Mouse (Mus musculus): ENCODE measurements at regions not wholly inside any gene's neighbourhood (a gene's known extent, or its start where the extent isn't known, plus 50 kb on each side); places are given as distances from the start of the nearest gene placed in this dataset.
"Not testable (repeated sequence)": the region's sequence is repeated elsewhere in the genome, so short reads cannot be mapped to it uniquely, and the experiment has no call there.

- Histone ChIP-seq H3K36me3 (replicated peaks; ENCODE audit: control insufficient read depth, insufficient read depth, low read depth, low read length) (no peaks in the 10 kb centered on the region), H3K4me2 (ENCODE audit: low read depth, low read length) (no peak overlapping the region), H3K27ac (replicated peaks; ENCODE audit: low read depth, low read length) (no peak overlapping the region), H3K27me3 (ENCODE audit: control insufficient read depth, insufficient read depth, low read length) (no peaks in the 10 kb centered on the region), H3K4me3 (ENCODE audit: low read depth, low read length) (no peak overlapping the region), H3K4me1 (ENCODE audit: control insufficient read depth, insufficient read depth, low read length) (no peaks in the 10 kb centered on the region), H3K9me3 (replicated peaks; ENCODE audit: control insufficient read depth, low read length) (peaks cover 2% of the 10 kb centered on the region), H3K9ac (replicated peaks; ENCODE audit: low read length) (no peak overlapping the region)
- WGBS: 89% methylated on average over 2 of the region's 2 CpGs
- ATAC-seq (replicated peaks; ENCODE audit: insufficient number of reproducible peaks, low FRiP score, low TSS enrichment, low read depth) (no peak), DNase-seq (ENCODE audit: low spot score) (no peak)
Observed at GRCm38 (mm10) chr9:3260860-3261259, 74.1 kb upstream of the Alkbh8 start.

GRCm38 (mm10) chr9:3264467-3264866, 70.5 kb upstream of the Alkbh8 start:
- no peaks in the 10 kb centered on the region for H3K27me3 ChIP-seq (ENCODE audit: control insufficient read depth, insufficient read depth, low read length)
- no peak overlapping the region for H3K4me3 ChIP-seq (ENCODE audit: low read depth, low read length)
- no peak for DNase-seq (ENCODE audit: low spot score)
- no peak overlapping the region for H3K27ac ChIP-seq (replicated peaks; ENCODE audit: low read depth, low read length)
- H3K4me2 ChIP-seq (ENCODE audit: low read depth, low read length): no peak overlapping the region
- H3K4me1 ChIP-seq (ENCODE audit: control insufficient read depth, insufficient read depth, low read length): no peaks in the 10 kb centered on the region
- H3K9ac ChIP-seq (replicated peaks; ENCODE audit: low read length): no peak overlapping the region
- H3K9me3 ChIP-seq (replicated peaks; ENCODE audit: control insufficient read depth, low read length): peaks cover 2% of the 10 kb centered on the region
- no peak for ATAC-seq (replicated peaks; ENCODE audit: insufficient number of reproducible peaks, low FRiP score, low TSS enrichment, low read depth)
- H3K36me3 ChIP-seq (replicated peaks; ENCODE audit: control insufficient read depth, insufficient read depth, low read depth, low read length): no peaks in the 10 kb centered on the region

GRCm38 (mm10) chr9:3280496-3280895, 54.4 kb upstream of the Alkbh8 start:
- not testable (repeated sequence) for H3K4me1 ChIP-seq (ENCODE audit: control insufficient read depth, insufficient read depth, low read length); H3K9ac ChIP-seq (replicated peaks; ENCODE audit: low read length); H3K4me3 ChIP-seq (ENCODE audit: low read depth, low read length); H3K27me3 ChIP-seq (ENCODE audit: control insufficient read depth, insufficient read depth, low read length); H3K4me2 ChIP-seq (ENCODE audit: low read depth, low read length); ATAC-seq (replicated peaks; ENCODE audit: insufficient number of reproducible peaks, low FRiP score, low TSS enrichment, low read depth); H3K9me3 ChIP-seq (replicated peaks; ENCODE audit: control insufficient read depth, low read length); H3K36me3 ChIP-seq (replicated peaks; ENCODE audit: control insufficient read depth, insufficient read depth, low read depth, low read length); H3K27ac ChIP-seq (replicated peaks; ENCODE audit: low read depth, low read length); DNase-seq (ENCODE audit: low spot score)
- 80% methylated on average over 8 of the region's 8 CpGs for WGBS

GRCm38 (mm10) chr9:3281906-3282305, 53.0 kb upstream of the Alkbh8 start:
- not testable (repeated sequence) for H3K4me1 ChIP-seq (ENCODE audit: control insufficient read depth, insufficient read depth, low read length); H3K4me2 ChIP-seq (ENCODE audit: low read depth, low read length); H3K9ac ChIP-seq (replicated peaks; ENCODE audit: low read length); H3K4me3 ChIP-seq (ENCODE audit: low read depth, low read length); ATAC-seq (replicated peaks; ENCODE audit: insufficient number of reproducible peaks, low FRiP score, low TSS enrichment, low read depth); H3K36me3 ChIP-seq (replicated peaks; ENCODE audit: control insufficient read depth, insufficient read depth, low read depth, low read length); DNase-seq (ENCODE audit: low spot score); H3K9me3 ChIP-seq (replicated peaks; ENCODE audit: control insufficient read depth, low read length); H3K27ac ChIP-seq (replicated peaks; ENCODE audit: low read depth, low read length); H3K27me3 ChIP-seq (ENCODE audit: control insufficient read depth, insufficient read depth, low read length)
- 89% methylated on average over 3 of the region's 3 CpGs for WGBS

- 89% methylated on average over 9 of the region's 9 CpGs for WGBS
- not testable (repeated sequence) for H3K27ac ChIP-seq (replicated peaks; ENCODE audit: low read depth, low read length); H3K9me3 ChIP-seq (replicated peaks; ENCODE audit: control insufficient read depth, low read length); DNase-seq (ENCODE audit: low spot score); H3K4me1 ChIP-seq (ENCODE audit: control insufficient read depth, insufficient read depth, low read length); H3K9ac ChIP-seq (replicated peaks; ENCODE audit: low read length); ATAC-seq (replicated peaks; ENCODE audit: insufficient number of reproducible peaks, low FRiP score, low TSS enrichment, low read depth); H3K4me3 ChIP-seq (ENCODE audit: low read depth, low read length); H3K36me3 ChIP-seq (replicated peaks; ENCODE audit: control insufficient read depth, insufficient read depth, low read depth, low read length); H3K4me2 ChIP-seq (ENCODE audit: low read depth, low read length); H3K27me3 ChIP-seq (ENCODE audit: control insufficient read depth, insufficient read depth, low read length)
Observed at GRCm38 (mm10) chr9:3283381-3283780, 51.6 kb upstream of the Alkbh8 start.

All from embryonic facial prominence, embryonic 11.5 days (tissue).